Mouse (Mus musculus) kidney, postnatal 14 days (tissue): ENCODE measurements at regions not wholly inside any gene's neighbourhood (a gene's known extent, or its start where the extent isn't known, plus 50 kb on each side); places are given as distances from the start of the nearest gene placed in this dataset.
"Not testable (repeated sequence)": the region's sequence is repeated elsewhere in the genome, so short reads cannot be mapped to it uniquely, and the experiment has no call there.

ENCODE experiments used
- DNase-seq: peaks from one replicate; pipeline ENCODE4 v3.0.0; 2022; ENCODE audit warnings: mixed read lengths

DNA sequence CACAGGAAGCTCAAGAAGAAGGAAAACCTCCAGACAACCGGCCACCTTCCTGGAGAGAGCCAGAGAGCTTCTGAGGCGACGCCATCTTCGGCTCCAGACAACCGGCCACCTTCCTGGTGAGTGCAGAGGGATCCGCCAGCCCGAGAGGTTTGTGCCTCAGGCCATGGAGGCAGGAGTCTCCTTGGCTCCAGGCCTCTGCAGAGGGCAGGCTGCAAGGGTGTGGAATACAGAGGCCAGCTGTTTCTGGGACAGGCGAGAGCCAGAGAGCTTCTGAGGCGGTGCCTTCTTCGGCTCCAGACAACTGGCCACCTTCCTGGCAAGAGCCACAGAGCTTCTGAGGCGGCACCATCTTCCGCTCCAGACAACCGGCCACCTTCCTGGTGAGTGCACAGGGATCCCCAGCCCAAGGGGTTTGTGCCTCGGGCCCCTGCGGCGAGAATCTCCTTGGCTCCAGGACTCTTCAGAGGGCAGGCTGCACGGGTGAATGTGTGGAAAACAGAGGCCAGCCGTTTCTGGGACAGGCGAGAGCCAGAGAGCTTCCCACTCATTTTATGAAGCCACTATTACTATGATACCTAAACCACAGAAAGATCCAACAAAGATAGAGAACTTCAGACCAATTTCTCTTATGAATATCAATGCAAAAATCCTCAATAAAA is 441.4 kb downstream of the Arl6ip6 start:
- not testable (repeated sequence) for DNase-seq

- DNase-seq = no peak
Measured at GRCm38 (mm10) chr2:53668599-53669372, 416.6 kb downstream of the Rprm start.

DNA sequence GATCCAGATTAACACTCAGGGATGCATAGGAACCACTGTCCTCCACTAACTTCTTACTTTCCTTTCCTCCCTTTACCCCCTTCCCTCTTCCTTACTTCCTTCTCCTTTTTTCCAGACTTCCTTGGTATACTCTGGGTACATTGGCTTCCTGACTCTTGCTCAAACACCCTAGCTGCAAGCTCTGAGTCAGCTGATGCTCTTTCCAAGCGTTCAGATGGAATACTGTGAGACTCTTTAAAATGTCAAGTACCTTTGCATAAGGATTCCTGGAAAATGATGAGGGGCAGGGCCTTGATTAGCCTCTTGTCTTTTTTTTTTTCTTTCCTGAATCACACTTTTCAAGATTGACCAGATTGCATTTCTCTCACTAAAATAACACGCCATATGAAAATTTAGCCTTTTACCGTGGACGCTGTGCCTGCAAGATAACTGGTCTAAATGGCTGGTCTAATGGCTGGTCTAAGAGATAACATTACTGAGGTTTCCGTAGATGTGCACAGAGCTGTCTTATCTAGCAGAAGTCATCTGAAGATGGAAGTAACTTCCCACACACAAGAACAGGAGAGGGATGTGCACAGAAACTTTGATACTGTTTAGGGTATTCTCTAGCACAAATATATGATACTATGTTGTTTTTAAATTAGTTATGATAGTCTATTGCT is 404.9 kb downstream of the Rprm start:
- no peak for DNase-seq

- no peak for DNase-seq
Measured at GRCm38 (mm10) chr2:53682599-53682998, 402.8 kb downstream of the Rprm start.

DNA sequence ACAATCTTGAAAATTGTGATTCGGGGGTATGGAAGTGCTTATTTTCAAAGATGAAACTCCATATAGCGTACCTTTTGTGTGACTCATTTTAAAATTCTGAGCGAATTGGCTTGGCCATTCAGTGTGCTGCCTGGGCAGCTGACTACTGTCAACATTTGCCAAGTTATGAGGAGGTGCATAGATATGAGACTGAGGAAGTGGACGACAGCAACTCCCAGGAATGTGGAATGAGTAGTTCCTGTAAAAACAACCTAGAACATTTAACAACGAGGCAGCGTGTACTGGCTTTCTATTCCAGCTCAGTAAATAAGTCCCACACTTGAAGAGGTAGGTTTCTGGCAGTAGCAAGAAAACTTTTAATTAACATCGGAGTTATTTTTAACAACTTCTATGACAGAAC is 398.1 kb downstream of the Rprm start:
- DNase-seq = no peak

DNA sequence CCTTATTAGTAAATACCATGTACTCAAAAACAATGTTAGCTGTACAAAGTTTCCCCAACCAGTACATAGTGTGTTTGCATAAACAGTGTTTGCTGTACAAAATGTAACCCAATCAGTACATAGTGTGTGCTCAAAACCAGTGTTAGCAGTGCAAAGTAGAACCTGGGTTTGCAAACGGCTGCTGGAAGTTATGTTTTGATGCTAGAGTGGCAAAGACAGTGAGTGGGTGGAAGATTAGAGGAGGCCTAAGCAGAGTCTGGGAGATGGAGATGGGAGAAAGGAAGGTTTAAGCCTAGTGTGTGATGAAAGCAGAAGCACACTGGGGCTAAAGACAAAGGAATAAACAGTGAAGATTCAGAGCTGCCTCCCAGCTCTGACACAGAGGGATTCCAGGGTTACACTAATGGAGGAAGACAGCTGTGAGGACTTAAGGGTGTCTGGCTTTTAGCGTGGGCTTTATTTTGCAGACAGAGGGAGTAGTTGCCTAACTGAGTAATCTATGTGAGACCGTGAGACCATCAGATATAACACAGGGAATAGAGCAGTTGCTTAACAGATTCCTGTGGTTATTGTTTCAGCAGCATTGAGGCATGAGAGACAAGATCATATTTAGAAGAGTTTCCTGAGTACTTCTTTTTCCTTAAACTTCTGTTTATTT is 396.0 kb downstream of the Rprm start:
- no peak for DNase-seq

- DNase-seq = no peak
Measured at GRCm38 (mm10) chr2:53691580-53692118, 393.7 kb downstream of the Rprm start.

DNA sequence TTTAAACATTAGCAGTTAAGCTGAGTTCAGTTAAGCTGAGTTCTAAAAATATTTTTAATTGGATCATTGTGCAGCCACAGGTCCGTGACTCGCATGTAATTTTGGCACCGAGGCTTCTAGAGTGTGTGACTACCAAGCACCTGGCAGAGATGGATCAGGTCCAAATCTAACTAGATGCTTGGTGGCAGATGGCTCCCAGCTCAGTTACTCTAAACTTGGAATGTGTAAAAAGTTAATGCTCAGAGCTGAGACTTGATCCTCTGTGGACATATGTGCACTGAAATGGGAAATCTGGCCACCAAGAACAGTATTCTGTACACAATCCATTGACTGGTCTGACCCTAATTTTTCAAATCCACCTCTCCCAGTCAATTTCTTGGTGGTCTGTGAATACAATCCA is 374.1 kb downstream of the Rprm start:
- peak; percentile 9 for DNase-seq

- no peak for DNase-seq
Measured at GRCm38 (mm10) chr2:53713106-53713640, 372.2 kb downstream of the Rprm start.

DNA sequence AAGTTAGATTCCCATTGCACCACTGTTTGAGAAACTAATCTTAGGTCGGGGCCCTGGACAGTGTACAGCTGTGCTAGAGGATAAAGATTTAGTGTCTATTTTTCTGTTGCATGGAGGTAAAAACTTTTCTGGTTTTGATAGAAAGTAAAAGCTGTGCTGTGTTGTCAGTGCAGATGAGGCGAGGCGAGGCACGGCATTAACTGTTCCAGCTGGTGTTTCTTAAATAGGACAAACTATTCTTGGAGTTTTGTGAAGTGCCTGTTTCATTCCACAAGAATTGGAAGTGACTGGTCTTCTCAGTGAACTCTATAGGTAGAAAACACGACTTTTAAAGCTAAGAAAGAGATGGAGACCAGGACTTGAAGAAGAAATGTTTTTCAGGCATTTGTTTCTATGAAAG is 370.3 kb downstream of the Rprm start:
- DNase-seq = no peak

DNA sequence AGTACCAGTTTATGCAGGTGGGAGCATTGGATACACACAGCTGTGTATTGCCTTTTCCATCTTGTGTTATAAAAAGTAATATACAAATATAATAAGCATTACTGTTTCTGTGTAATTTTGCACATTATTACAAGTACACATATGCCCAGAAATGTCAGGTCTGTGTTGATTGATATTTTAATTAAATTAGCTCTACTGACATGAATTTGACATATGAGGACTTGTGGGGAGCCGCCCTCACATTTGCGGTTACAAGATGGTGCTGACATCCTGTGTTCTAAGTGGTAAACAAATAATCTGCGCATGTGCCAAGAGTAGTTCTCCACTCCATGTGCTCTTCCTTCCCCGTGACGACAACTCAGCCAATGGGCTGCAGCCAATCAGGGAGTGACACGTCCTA is 362.1 kb downstream of the Rprm start:
- DNase-seq = no peak

DNA sequence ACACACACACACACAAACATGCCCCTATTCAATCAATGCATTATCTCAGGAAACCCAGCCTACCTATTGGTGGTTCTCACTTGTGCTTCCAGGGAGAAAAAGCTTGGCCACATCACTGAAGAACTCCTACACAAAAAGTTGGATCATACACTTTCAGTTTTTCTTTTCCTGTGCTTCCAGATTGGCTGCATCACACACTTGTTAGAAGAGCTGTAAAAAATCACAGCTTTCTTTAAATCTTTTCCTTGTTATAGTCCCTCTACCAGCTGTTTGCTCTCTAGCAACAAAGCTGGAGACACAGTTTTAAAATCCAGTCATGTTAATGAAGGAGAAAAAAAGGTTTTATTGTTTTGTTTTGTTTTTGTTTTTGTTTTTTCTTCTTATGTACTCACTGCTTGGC is 356.7 kb downstream of the Rprm start:
- DNase-seq = no peak

DNA sequence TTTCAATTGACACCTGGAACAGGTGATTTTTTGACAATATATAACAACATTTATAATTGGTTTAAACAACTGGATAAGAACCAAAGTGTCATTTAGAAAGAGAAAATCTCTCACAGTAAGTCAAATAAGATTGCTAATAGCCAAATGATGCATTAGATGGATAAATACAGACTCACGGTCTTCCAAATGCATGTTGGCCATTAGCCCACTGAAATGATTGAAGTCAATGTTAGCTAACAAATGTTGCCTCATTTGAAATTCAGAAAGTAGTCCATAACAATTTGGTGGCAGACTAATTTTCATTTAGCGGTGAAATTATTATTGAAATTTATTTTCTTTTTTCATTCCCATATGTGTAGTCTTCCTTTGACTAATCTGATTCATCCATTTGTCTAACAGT is 354.9 kb downstream of the Rprm start:
- DNase-seq = no peak

DNA sequence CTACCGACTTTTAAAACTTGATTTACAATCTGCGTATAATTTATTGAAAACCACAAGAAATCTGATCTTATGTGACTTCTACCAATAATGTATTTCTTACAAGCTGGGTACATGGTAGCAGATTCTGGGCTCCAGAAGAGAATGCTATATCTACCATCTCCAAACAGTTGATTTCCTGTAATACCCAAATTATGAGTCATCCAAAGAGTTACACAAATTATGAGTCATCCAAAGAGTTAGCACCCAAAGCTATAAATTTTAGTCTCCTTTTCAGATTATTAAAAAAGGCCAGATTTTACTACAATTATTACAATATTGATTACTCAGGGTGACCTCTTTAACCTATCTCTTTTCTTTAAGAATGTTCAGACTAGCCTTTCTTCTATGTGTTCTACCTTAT is 321.9 kb downstream of the Rprm start:
- DNase-seq = no peak

DNA sequence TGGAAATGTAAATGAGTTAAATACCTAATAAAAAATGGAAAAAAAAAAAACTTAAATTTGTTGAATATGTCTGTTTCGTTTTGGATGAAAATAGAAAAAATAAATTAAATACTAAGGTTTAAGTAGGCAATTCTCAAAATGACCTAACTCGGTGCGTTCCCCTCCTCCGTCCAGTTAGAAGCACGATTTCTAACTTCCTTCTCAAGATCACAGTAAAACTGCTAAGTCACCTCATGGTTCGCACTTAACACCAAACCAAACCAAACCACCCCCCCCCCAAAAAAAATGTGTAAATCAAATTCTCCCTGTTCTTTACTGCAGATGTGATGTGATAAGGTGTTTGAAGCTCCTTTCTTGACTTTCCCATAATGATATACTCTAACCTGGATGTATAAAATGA is 303.3 kb downstream of the Rprm start:
- DNase-seq = not testable (repeated sequence)

- DNase-seq = not testable (repeated sequence)
Measured at GRCm38 (mm10) chr2:53788599-53788998, 296.8 kb downstream of the Rprm start.

- no peak for DNase-seq
Measured at GRCm38 (mm10) chr2:53796605-53797004, 288.7 kb downstream of the Rprm start.

DNA sequence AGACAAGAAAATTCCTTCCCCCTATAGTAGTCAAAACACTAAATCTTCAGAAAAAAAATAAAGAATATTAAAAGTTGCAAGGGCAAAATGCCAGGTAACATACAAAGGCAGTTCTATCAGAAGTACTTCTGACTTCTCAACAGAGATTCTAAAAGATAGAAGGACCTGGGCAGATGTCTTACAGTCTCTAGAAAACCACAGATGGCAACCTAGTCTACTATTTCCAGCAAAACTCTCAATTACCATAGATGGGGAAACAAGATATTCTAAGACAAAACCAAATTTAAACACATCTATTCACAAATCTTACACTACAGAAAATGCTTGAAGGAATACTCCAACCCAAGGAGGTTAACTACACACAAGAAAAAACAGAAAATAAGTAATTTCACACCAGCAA is 281.7 kb downstream of the Rprm start:
- no peak for DNase-seq

- DNase-seq = no peak
Measured at GRCm38 (mm10) chr2:53850815-53851528, 234.4 kb downstream of the Rprm start.
